Mouse (Mus musculus) heart, adult 2 months (tissue): ENCODE results near the gene 1700066M21Rik.

Source experiments
- CTCF ChIP-seq: fragments of 200-600 bp; IDR thresholded peaks from 2 replicates; pipeline ENCODE4 v1.8.1; 2022; ENCODE audit warnings: antibody characterized with exemption, mild to moderate bottlenecking, moderate library complexity
- EP300 ChIP-seq: fragments of 200-500 bp; IDR thresholded peaks from 2 replicates; pipeline ENCODE4 v1.6.1; 2011; ENCODE audit warnings: low read depth, low read length, control low read depth; ENCODE audit not compliant: insufficient read depth
- POLR2A ChIP-seq: fragments of 200-500 bp; IDR thresholded peaks from 2 replicates; pipeline ENCODE4 v1.6.1; 2011; ENCODE audit warnings: mild to moderate bottlenecking, low read depth, low read length, control low read depth; ENCODE audit not compliant: insufficient read depth

DNA sequence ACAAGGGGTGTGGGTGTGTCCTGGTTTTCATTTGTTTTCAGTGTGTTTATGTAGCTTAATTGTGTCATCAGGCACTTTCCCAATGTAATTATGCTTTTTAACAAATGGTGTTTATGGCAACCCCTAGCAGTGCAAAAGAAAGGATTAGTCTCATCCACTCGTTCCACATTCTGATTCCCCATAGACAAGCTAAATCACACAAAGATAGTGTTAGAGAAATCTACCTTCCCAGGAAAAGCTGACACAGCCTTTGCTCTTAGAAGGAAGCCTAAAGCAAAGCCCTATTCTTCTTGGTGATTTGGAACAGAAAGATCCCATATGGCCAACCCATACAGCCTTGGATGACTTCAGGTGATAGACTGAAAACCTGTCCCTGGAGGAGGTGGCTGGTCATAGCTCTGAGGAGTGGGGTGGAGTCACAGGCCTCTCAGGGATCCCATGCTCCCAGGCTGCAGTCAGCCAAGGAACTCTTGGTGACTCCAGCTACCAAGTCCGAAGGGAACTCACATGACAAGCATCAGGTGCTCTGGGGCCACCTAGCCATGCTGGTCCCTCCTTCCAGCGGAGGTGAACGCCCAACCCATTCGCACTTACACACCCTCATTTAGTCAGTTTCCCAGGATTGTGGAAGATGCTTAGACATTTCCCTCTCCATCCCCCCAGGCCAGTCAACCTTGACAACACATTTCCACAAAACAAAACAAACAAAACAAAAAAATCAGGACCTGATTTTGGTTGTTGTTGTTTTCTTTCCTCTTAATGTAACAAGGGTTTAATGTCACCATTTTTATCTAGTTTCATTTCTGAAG, 47.9 kb upstream of the 1700066M21Rik start:
- TF ChIP-seq CTCF (no peak), POLR2A (no peak), EP300 (no peak)
